Mouse (Mus musculus): Measurements from ENCODE around the gene Ppp1r13b. TPM values are rescaled to one million over a fixed set of nuclear protein-coding genes. Genes with fewer than 3 reads are reported as not detected.

Ppp1r13b gene
- polyA plus RNA-seq, 1 experiment from 2014 or later: 6.0 TPM

DNA sequence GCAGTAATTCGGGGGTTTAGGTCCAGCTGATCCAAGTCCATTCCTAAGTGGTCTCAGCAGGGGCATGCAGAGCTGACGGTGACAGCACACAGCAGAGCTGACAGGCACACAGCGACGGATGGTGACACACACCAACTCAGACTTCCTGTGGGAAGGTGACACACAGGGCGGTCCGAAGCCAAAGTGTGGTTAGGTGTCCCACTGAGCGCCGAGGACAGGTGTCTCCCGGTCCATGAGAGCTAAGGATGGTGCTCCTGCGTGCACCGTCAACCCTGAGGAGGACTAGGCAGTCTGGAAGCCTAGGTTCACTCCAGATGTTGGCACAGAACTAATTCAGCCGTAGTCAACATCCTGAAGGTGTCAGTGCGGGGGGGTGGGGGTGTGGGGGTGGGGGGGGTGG lies 95.8 kb downstream of the Ppp1r13b start:
- Histone ChIP-seq H3K36me3 (peaks cover 54% of the 10 kb centered on the region), H3K4me1 (peaks cover 53% of the 10 kb centered on the region), H3K4me3 (peak overlapping the region; percentile 69; the same call in 1 of the 2 replicates), H3K27me3 (ENCODE audit: low read depth, poor library complexity, severe bottlenecking) (no peaks in the 10 kb centered on the region), H3K27ac (0 out of 2 replicates have a peak overlapping the region, but pooled peaks have one; percentile 10), H3K9me3 (replicated peaks) (no peaks in the 10 kb centered on the region)
- 87% methylated on average over 13 of the region's 13 CpGs for WGBS
- no peak for DNase-seq (ENCODE audit: low spot score)

DNA sequence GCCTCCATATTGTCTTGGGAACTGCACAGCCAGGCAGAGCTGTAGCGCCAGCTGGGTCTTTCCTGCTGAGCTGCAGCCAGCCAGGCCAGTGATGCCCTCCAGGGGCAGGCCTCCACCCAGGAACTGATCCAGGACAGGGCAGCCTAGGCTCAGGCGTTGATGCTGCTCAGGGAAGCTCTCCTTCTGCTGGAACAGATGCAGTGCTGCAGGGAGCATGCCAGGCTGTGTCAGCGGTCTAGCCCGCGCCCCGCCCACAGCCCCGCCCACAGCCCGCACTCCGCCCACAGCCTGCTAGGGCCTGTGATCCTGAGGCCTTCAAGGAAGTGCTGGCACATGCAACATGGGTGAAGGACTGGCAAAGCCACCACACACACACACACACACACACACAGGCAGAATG lies 98.1 kb downstream of the Ppp1r13b start:
- Histone ChIP-seq H3K4me3 (no peak overlapping the region), H3K36me3 (peaks cover 70% of the 10 kb centered on the region), H3K4me1 (peaks cover 33% of the 10 kb centered on the region), H3K27ac (peak overlapping the region; percentile 8), H3K9me3 (replicated peaks) (no peaks in the 10 kb centered on the region), H3K27me3 (ENCODE audit: low read depth, poor library complexity, severe bottlenecking) (no peaks in the 10 kb centered on the region)
- peak; percentile 82 for DNase-seq (ENCODE audit: low spot score)
- WGBS: 3% methylated on average over 9 of the region's 9 CpGs

- 89% methylated on average over 6 of the region's 6 CpGs for WGBS
- H3K9me3 ChIP-seq (replicated peaks): no peaks in the 10 kb centered on the region
- peaks cover 80% of the 10 kb centered on the region for H3K36me3 ChIP-seq
- no peak for DNase-seq (ENCODE audit: low spot score)
- H3K27me3 ChIP-seq (ENCODE audit: low read depth, poor library complexity, severe bottlenecking): no peaks in the 10 kb centered on the region
- H3K4me1 ChIP-seq: peaks cover 29% of the 10 kb centered on the region
- no peak overlapping the region for H3K27ac ChIP-seq
- H3K4me3 ChIP-seq: no peak overlapping the region
These were observed 99.1 kb downstream of the Ppp1r13b start for GRCm38 (mm10) chr12:111808775-111809174.

DNA sequence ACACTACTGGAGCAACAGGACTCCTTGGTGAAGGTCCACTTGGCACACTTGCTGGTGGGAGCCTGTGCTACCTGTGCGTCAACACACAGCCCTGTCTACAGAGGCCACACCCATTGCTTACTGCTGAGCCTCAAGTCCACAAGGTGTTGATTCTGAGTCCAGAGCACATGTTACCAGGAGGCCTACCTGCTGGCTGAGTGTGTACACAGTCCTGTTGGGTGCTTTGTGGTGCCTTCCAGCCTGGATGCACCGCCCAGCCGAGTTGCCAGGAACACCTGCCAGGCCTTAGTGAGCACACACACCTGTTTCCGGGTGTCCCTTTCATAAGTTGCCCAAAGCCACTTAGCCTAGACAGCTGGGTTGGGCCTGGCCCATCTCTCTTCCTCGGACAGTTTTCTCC lies 104.4 kb downstream of the Ppp1r13b start:
- H3K9me3 ChIP-seq (replicated peaks): no peaks in the 10 kb centered on the region

DNA sequence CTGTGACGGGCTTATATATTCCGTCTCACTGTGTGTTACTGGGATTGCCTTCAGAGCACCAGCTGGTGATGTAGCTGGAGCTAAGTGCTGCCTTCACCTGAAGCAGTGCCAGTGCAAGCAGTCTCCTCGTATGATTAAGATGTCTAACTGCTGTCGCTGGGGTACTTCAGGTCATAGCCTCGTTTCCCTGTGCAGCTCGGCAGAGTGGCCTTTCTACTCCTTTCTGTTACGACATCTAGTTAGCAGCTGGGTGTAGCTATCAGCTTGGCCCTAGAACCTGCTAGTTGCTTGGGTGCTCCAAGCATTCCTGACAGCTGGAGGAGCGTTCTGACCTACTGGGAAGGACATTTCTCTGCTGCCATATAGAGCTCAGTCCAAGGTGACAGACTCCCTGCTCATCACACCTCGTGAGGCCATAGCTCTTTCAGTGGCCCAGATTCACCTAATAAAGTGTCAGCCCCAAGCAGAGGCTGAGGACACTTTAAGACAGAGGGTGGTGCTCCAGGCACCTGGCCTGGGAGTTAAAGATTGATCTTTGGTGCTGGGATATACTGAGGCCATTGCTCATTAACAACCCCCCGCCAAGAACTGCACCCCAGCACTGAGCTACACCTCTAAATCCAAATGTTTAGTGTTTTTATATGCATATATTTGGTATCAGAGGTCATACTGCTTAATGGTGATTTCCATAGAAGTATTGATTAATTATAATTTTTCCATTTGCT lies 107.3 kb downstream of the Ppp1r13b start:
- H3K4me1 ChIP-seq: no peaks in the 10 kb centered on the region
- H3K4me3 ChIP-seq: no peak overlapping the region
- no peaks in the 10 kb centered on the region for H3K9me3 ChIP-seq (replicated peaks)
- H3K27me3 ChIP-seq (ENCODE audit: low read depth, poor library complexity, severe bottlenecking): no peaks in the 10 kb centered on the region
- H3K36me3 ChIP-seq: peaks cover 97% of the 10 kb centered on the region
- no peak overlapping the region for H3K27ac ChIP-seq
- 81% methylated on average over 10 of the region's 10 CpGs for WGBS
- DNase-seq (ENCODE audit: low spot score): no peak

More for the DNA sequence above, 104.4 kb downstream of the Ppp1r13b start:
- H3K36me3 ChIP-seq: peaks cover 98% of the 10 kb centered on the region
- 90% methylated on average over 5 of the region's 5 CpGs for WGBS
- DNase-seq (ENCODE audit: low spot score): no peak
- no peaks in the 10 kb centered on the region for H3K4me1 ChIP-seq
- H3K4me3 ChIP-seq: no peak overlapping the region
- H3K27ac ChIP-seq: no peak overlapping the region
- no peaks in the 10 kb centered on the region for H3K27me3 ChIP-seq (ENCODE audit: low read depth, poor library complexity, severe bottlenecking)

DNA sequence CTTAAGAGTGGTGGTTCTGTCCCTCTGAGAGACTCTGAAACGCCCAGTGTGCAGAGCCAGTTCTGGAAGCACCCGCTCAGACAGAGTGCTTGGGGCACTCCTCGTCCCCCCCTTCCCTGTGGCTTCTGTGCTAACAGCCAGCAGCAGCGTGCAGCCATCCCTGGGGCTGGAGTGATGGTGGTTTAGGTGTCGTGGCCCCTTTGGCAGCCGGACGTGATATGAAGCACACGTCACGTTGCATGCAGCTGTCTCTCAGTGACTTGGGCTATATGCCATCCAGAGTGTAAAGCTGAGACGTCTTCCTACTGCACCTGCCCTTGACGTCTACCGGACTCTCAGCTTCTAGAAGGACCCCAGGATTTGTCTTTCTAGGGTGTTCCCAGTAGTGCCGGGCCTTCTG lies 109.4 kb downstream of the Ppp1r13b start:
- peaks cover 97% of the 10 kb centered on the region for H3K36me3 ChIP-seq
- WGBS: 96% methylated on average over 13 of the region's 13 CpGs

DNA sequence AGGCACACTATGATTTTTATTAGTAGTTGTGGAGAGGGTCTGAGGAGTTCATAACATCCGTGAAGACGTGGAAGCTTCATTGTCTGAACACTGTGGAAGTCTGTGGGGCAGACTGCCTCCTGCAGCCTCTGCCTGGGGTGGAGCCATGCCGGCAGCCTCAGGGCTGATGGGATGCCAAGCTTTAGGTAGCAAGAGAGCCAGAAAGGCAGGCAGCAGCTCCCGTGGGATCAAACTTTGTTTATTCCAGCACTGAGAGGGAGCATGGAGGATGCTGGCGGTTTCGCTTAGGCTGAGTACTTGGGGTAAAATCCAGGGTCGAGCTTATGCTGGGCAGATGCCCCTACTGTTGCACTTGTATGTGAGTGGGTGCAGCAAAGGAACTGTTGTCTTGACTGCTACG lies 110.7 kb downstream of the Ppp1r13b start:
- DNase-seq (ENCODE audit: low spot score): no peak
- Histone ChIP-seq H3K27me3 (ENCODE audit: low read depth, poor library complexity, severe bottlenecking) (no peaks in the 10 kb centered on the region), H3K27ac (no peak overlapping the region), H3K36me3 (peaks cover 97% of the 10 kb centered on the region), H3K4me1 (no peaks in the 10 kb centered on the region), H3K4me3 (no peak overlapping the region), H3K9me3 (replicated peaks) (no peaks in the 10 kb centered on the region)
- WGBS: 86% methylated on average over 8 of the region's 8 CpGs

More for the DNA sequence above, 109.4 kb downstream of the Ppp1r13b start:
- H3K4me1 ChIP-seq: no peaks in the 10 kb centered on the region
- H3K27me3 ChIP-seq (ENCODE audit: low read depth, poor library complexity, severe bottlenecking): no peaks in the 10 kb centered on the region
- H3K27ac ChIP-seq: no peak overlapping the region
- DNase-seq (ENCODE audit: low spot score): no peak
- no peak overlapping the region for H3K4me3 ChIP-seq
- H3K9me3 ChIP-seq (replicated peaks): no peaks in the 10 kb centered on the region

DNA sequence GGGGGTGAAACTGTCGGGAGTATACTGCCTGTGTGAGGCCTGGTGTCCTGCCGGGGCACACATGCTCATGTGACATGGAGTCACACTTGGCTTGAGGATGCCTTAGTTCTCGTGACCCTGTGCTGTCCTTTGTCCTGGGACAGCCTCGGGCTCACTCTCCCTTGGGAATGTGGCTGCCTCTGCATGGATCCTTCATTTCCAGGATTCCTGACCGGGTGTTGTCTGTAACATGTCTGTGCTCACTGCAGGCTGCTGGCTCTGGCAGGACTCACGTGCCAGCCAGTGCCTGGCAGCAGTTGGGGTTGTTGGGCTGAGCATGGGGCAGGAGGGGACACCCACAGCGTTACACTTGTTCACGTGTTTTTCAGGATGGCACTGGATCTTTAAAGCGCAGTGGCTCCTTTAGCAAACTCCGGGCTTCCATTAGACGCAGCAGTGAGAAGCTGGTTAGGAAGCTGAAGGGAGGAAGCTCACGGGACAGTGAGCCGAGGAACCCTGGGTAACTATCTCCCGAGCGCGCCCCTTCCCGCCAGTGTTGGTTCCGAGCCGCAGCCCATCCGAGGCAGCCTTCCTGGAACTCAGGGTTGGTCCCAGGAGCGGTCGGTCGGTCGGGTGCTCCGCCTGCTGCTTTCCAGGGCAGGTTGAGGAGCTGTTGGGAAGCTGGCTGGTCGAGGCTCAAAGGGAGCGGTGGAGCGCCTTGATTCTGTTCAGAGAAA lies 112.6 kb downstream of the Ppp1r13b start:
- no peak for DNase-seq (ENCODE audit: low spot score)
- no peak overlapping the region for H3K4me3 ChIP-seq
- no peaks in the 10 kb centered on the region for H3K9me3 ChIP-seq (replicated peaks)
- WGBS: 94% methylated on average over 28 of the region's 28 CpGs
- H3K27me3 ChIP-seq (ENCODE audit: low read depth, poor library complexity, severe bottlenecking): no peaks in the 10 kb centered on the region
- H3K27ac ChIP-seq: no peak overlapping the region
- no peaks in the 10 kb centered on the region for H3K4me1 ChIP-seq
- peaks cover 97% of the 10 kb centered on the region for H3K36me3 ChIP-seq

DNA sequence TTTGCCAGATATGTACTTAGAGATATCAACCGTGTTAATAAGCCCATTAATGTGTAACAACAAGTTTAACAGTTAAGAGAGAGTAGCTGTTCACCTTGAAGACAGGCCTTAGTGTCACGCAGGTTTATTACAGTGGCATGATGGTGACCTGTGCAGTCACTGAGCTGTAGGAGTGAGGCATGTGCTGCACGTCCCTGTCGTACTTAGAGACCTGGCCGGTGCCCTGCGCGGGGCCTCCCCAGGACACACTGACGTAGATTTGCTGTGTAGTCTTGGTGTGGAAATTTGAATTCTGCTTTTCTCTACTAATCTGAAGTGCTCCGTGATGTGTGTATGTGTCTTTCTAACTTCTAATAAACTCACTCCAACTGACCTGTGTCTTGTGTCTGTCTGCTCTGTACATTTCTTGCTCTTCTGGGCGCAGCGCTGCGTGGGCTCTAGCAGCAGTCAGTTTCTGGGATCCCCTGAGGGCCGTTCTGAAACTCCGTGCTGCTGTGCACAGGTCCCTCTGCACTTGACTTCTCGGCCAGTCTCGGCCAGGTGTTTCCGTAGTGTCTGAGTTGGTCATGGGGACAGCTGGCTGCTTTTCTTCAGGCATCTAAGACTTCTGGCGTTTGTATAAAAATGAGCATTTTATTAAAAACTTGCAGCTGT lies 113.3 kb downstream of the Ppp1r13b start:
- no peak for DNase-seq (ENCODE audit: low spot score)
- Histone ChIP-seq H3K27ac (no peak overlapping the region), H3K4me1 (no peaks in the 10 kb centered on the region), H3K27me3 (ENCODE audit: low read depth, poor library complexity, severe bottlenecking) (no peaks in the 10 kb centered on the region), H3K36me3 (peaks cover 98% of the 10 kb centered on the region), H3K9me3 (replicated peaks) (no peaks in the 10 kb centered on the region), H3K4me3 (no peak overlapping the region)
- WGBS: 95% methylated on average over 18 of the region's 18 CpGs

DNA sequence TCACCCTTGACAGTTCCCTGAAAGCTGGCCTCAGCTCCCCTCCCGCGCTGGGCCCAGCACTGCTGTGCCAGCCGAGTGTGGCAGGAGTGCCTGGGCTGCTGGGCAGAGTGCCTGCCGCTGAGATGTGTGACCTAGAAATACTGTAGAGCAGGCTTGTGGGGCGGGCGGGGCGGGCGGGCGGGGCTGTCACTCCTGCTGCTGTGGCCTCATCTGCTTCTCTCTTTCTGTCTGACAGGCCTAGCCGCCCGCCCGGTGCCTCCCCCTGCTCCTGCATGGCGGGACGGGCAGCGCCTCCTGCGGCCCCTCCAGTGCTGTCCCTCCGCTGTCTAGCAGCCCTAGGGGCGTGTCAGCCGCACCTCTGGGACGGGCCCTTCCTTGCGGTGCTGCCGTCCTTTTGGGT lies 113.8 kb downstream of the Ppp1r13b start:
- 80% methylated on average over 22 of the region's 22 CpGs for WGBS
- Histone ChIP-seq H3K9me3 (replicated peaks) (no peaks in the 10 kb centered on the region), H3K4me1 (no peaks in the 10 kb centered on the region), H3K27ac (no peak overlapping the region), H3K27me3 (ENCODE audit: low read depth, poor library complexity, severe bottlenecking) (no peaks in the 10 kb centered on the region), H3K4me3 (no peak overlapping the region), H3K36me3 (peaks cover 99% of the 10 kb centered on the region)
- no peak for DNase-seq (ENCODE audit: low spot score)

GRCm38 (mm10) chr12:111791474-111792104 lies 116.3 kb downstream of the Ppp1r13b start:
- H3K9me3 ChIP-seq (replicated peaks): no peaks in the 10 kb centered on the region
- no peaks in the 10 kb centered on the region for H3K4me1 ChIP-seq
- no peak for DNase-seq (ENCODE audit: low spot score)
- no peaks in the 10 kb centered on the region for H3K27me3 ChIP-seq (ENCODE audit: low read depth, poor library complexity, severe bottlenecking)
- H3K27ac ChIP-seq: no peak overlapping the region
- WGBS: 96% methylated on average over 13 of the region's 13 CpGs
- no peak overlapping the region for H3K4me3 ChIP-seq
- H3K36me3 ChIP-seq: peaks cover 100% of the 10 kb centered on the region

DNA sequence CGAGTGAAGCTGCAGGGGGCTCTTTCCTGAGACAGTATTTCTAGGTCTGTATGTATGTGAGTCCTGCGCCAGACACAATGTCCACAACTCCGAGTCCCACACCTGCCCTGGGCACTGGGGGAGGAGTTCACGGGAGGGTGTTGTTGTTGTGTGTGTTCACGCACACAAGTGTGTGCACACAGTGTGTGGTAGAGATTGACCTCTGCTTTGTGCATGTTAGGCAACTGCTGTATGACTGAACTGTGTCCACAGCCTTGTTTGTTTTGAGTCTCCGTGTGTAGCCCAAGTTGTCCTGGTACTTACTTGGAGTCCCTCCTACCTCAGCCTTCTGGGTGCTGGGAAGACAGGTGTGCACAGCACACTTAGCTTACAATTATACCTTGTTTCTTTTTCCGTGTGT lies 117.3 kb downstream of the Ppp1r13b start:
- WGBS: 95% methylated on average over 7 of the region's 7 CpGs
- DNase-seq (ENCODE audit: low spot score): no peak
- no peaks in the 10 kb centered on the region for H3K4me1 ChIP-seq
- no peaks in the 10 kb centered on the region for H3K27me3 ChIP-seq (ENCODE audit: low read depth, poor library complexity, severe bottlenecking)
- H3K27ac ChIP-seq: no peak overlapping the region
- H3K4me3 ChIP-seq: no peak overlapping the region
- H3K9me3 ChIP-seq (replicated peaks): no peaks in the 10 kb centered on the region
- peaks cover 100% of the 10 kb centered on the region for H3K36me3 ChIP-seq

DNA sequence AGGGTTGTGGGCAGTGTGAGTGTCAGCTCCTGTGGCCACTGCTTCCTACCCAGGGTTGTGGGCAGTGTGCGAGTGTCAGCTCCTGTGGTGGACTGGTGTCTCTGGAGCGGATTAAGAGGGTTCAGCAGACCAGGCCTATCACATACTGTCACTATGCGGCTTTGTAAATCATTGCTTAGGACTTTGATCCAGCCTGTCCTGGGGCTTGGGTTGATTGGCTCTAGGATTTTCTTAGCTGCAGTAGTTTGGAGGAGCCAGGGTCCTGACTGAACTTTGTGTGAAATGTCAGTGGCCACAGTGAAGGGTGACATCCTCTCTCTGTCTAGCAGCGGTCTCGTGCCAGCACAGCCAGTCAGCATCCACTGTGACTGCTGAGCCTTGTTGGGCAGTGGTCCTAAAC lies 117.8 kb downstream of the Ppp1r13b start:
- Histone ChIP-seq H3K4me1 (no peaks in the 10 kb centered on the region), H3K4me3 (no peak overlapping the region), H3K36me3 (peaks cover 100% of the 10 kb centered on the region), H3K27me3 (ENCODE audit: low read depth, poor library complexity, severe bottlenecking) (no peaks in the 10 kb centered on the region), H3K9me3 (replicated peaks) (no peaks in the 10 kb centered on the region), H3K27ac (no peak overlapping the region)
- 92% methylated on average over 5 of the region's 5 CpGs for WGBS
- no peak for DNase-seq (ENCODE audit: low spot score)
